In genomic region chr9:84193405-84193804, GRCm38 (mm10) we compare ENCODE assay signal across 32 mouse cellular contexts.
"Had no signal": no experiment of that assay in that cellular context is flagged by ENCODE, and none has a peak within 500 bp of the region (broad histone marks: within the 10 kb centered on the region; RNA-seq: fewer than 3 reads in every experiment).

No protein-coding gene starts in this region.

- H3K4me3 ChIP-seq: limb, embryonic 10.5 days; limb, embryonic 12.5 days; limb, embryonic 13.5 days; limb, embryonic 15.5 days; liver, embryonic 12.5 days; liver, embryonic 13.5 days; liver, embryonic 15.5 days; lung, embryonic 15.5 days; megakaryocyte, embryonic 14.5 days; midbrain, embryonic 10.5 days; midbrain, embryonic 12.5 days; midbrain, embryonic 13.5 days; midbrain, embryonic 15.5 days; myocyte; neural tube, embryonic 12.5 days had no signal

- H3K4me1 ChIP-seq: limb, embryonic 10.5 days; limb, embryonic 12.5 days; limb, embryonic 13.5 days; limb, embryonic 15.5 days; liver, embryonic 12.5 days; liver, embryonic 13.5 days; liver, embryonic 15.5 days; lung, embryonic 15.5 days; megakaryocyte, embryonic 14.5 days; midbrain, embryonic 12.5 days; midbrain, embryonic 15.5 days; neural tube, embryonic 12.5 days had no signal

- ATAC-seq: liver, embryonic 12.5 days; liver, postnatal 0 days; lung, postnatal 0 days; midbrain, embryonic 13.5 days; midbrain, embryonic 15.5 days; midbrain, embryonic 16.5 days had no signal

- H3K36me3 ChIP-seq: limb, embryonic 10.5 days; limb, embryonic 12.5 days; limb, embryonic 13.5 days; limb, embryonic 15.5 days; liver, embryonic 12.5 days; liver, embryonic 13.5 days; liver, embryonic 15.5 days; lung, embryonic 15.5 days; midbrain, embryonic 10.5 days; midbrain, embryonic 12.5 days; midbrain, embryonic 13.5 days; midbrain, embryonic 15.5 days; neural tube, embryonic 12.5 days had no signal

- H3K4me2 ChIP-seq: limb, embryonic 12.5 days; limb, embryonic 13.5 days; limb, embryonic 15.5 days; liver, embryonic 11.5 days; liver, embryonic 12.5 days; liver, embryonic 13.5 days; liver, embryonic 15.5 days; lung, embryonic 14.5 days; lung, embryonic 15.5 days; midbrain, embryonic 11.5 days; midbrain, embryonic 12.5 days; midbrain, embryonic 13.5 days; midbrain, embryonic 15.5 days; neural tube, embryonic 12.5 days had no signal

- H3K9me3 ChIP-seq: limb, embryonic 10.5 days; limb, embryonic 12.5 days; limb, embryonic 13.5 days; limb, embryonic 15.5 days; liver, embryonic 12.5 days; liver, embryonic 13.5 days; liver, embryonic 15.5 days; lung, embryonic 15.5 days; midbrain, embryonic 10.5 days; midbrain, embryonic 12.5 days; midbrain, embryonic 13.5 days; midbrain, embryonic 15.5 days; neural tube, embryonic 12.5 days had no signal

- H3K27me3 ChIP-seq: limb, embryonic 12.5 days; limb, embryonic 13.5 days; limb, embryonic 15.5 days; liver, embryonic 12.5 days; liver, embryonic 13.5 days; liver, embryonic 15.5 days; lung, embryonic 15.5 days; megakaryocyte, embryonic 14.5 days; midbrain, embryonic 12.5 days; midbrain, embryonic 13.5 days; midbrain, embryonic 15.5 days; neural tube, embryonic 12.5 days had no signal

- DNase-seq: left cerebral cortex, postnatal 4 days; liver; liver, embryonic 13.5 days; liver, postnatal 0 days; lung, adult 18-20 months; lung, adult 2 months; lung, embryonic 14.5 days; lung, postnatal 10 days; lung, postnatal 14 days; lung, postnatal 36 days; lung, postnatal 4 days; midbrain, embryonic 14.5 days had no signal

- H3K27ac ChIP-seq: limb, embryonic 10.5 days; limb, embryonic 12.5 days; limb, embryonic 13.5 days; limb, embryonic 15.5 days; liver, embryonic 12.5 days; liver, embryonic 13.5 days; liver, embryonic 14.5 days; liver, embryonic 15.5 days; lung, embryonic 15.5 days; macrophage; midbrain, embryonic 10.5 days; midbrain, embryonic 12.5 days; midbrain, embryonic 13.5 days; midbrain, embryonic 15.5 days; neural tube, embryonic 12.5 days had no signal

- H3K9ac ChIP-seq: limb, embryonic 12.5 days; limb, embryonic 13.5 days; limb, embryonic 15.5 days; liver, embryonic 12.5 days; liver, embryonic 13.5 days; liver, embryonic 14.5 days; liver, embryonic 15.5 days; liver, postnatal 0 days; lung, embryonic 14.5 days; lung, embryonic 15.5 days; midbrain, embryonic 12.5 days; midbrain, embryonic 13.5 days; midbrain, embryonic 15.5 days; neural tube, embryonic 12.5 days had no signal
